Mouse (Mus musculus) megakaryocyte, embryonic 14.5 days (primary cell): ENCODE measurements around the gene Dnmt3a.

Source experiments
- FLI1 ChIP-seq: IDR thresholded peaks from 2 replicates; pipeline ENCODE4 v1.6.1; 2012; ENCODE audit warnings: low read length, inconsistent platforms, mixed read lengths
- GATA1 ChIP-seq: IDR thresholded peaks from 3 replicates; pipeline ENCODE4 v1.6.1; 2012; ENCODE audit warnings: mixed read lengths, low read length, inconsistent platforms, borderline replicate concordance

GRCm38 (mm10) chr12:3791257-3791656, 14.6 kb upstream of the Dnmt3a start:
- TF ChIP-seq GATA1 (no peak), FLI1 (no peak)
